Mouse (Mus musculus): Measurements from ENCODE around the gene Taf1c. TPM values are rescaled to one million over a fixed set of nuclear protein-coding genes. Genes with fewer than 3 reads are reported as not detected.

Taf1c gene
- polyA plus RNA-seq (2012; ENCODE audit: low replicate concordance) = 49.0 and 95.8 TPM in 2 replicates

GRCm38 (mm10) chr8:119604996-119605395 lies at the start of gene Taf1c:
TSS of gene Taf1c (minus strand) at chr8:119605222.

GRCm38 (mm10) chr8:119635378-119635777 lies 30.4 kb upstream of the Taf1c start, which contains the start of gene Kcng4:
TSS of gene Kcng4 (minus strand) at chr8:119635680.

GRCm38 (mm10) chr8:119612471-119612870 lies 7.4 kb upstream of the Taf1c start, which contains the start of gene Adad2:
TSS of gene Adad2 (plus strand) at chr8:119612747.

DNA sequence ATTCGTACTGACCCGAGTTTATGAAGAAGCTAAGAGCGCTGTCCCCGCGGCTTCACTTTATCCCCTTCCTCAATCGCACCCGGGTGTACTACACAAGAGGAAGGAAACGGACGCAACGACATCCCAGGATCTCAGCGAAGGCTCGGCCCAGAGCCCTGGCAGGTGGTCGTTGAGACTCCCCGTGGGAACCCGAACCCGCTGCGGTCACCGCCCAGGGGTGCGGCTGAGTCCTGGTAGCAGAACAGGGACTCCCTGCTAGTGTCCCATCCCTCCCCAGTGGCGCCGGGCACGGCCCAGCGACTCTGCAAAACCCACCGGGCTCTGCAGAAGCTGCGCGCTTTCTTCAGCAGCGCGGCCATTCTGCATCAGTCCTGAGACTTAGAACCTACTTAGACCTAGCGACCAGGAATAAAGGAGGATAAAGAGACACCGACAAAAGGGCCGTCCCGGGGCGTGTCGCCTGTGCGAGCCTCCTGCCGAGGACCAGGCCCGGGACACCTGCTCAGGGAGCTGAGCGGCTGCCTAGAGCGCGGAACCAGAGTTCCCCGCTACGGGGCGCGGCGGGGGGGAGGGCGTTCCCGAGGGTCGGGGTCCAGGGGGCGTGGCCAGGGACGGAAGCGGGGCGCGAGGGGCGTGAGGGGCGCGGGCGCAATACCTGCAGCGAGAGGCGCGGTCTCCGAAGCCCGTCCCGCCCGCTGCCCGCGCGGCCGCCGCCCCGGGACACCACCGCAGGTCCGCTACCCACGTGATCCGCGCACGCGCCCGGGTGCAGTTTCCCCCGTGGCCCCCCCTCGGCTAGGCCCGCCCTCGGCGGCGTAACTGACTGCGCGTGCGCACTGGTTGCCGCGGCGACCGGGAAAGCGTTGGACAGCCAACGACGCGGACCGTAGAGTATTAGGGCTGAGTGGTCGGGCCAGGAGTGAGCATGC lies 30.3 kb downstream of the Taf1c start, which contains the start of the genes Hsdl1 and Dnaaf1:
Hsdl1 (minus strand) TSS at position 747 of the 929 bp plus-strand sequence.
Dnaaf1 (plus strand) TSS at position 799 of the 929 bp plus-strand sequence.

DNA sequence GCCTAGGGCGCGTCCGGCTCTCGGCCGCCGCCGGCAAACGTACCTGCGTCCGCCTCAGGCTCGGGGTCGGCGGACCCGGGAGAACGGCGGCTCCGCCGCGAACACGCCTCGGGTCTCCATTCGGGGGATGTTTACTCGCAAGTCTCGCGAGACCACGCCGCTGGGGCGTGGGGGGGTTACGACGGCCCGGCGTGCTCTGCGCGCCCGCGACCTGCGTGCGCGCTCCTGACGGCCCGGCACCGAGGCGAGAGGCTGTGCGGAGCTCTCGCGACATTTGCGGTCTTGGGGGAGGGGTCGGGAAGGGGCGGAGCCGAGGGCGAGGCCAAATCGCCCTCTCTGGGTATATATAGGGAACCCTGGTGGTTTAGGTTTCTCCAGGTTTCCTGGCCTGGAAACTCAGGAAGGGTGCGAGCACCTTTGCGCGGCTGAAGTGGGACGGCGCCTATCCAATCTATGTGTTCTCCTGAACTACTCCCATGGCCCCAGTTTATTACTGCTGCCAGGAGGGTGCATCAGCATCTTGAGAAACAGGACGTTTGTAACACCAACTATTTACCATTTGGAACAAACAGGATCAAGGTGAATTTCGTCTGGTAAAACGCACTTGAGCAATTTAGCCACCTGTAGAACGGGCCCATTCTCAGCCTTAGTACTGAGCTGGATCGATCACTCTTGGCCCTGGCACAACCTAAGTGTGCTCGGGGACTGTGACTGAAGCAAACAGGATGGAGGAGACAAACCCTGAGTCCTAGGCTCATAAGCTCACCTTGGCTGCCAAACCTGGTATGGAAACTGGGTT lies 46.2 kb downstream of the Taf1c start, which contains the start of gene Mbtps1:
Mbtps1 (minus strand) TSS at position 133 of the 799 bp plus-strand sequence.

Other genes starting within 250 kb of the Taf1c start
- 22.5 and 41.2 TPM in 2 replicates for gene Mlycd, start 210.3 kb downstream of the Taf1c start, polyA plus RNA-seq (2012; ENCODE audit: low replicate concordance)
- 26.6 and 34.2 TPM in 2 replicates for gene Osgin1, start 171.1 kb downstream of the Taf1c start, polyA plus RNA-seq (2012; ENCODE audit: low replicate concordance)
- gene Necab2, start 158.5 kb downstream of the Taf1c start, polyA plus RNA-seq (2012; ENCODE audit: low replicate concordance) = not detected in 2 replicates
- 0.08 TPM in 1 of 2 replicates, not detected in the other for gene Slc38a8, start 103.5 kb downstream of the Taf1c start, polyA plus RNA-seq (2012; ENCODE audit: low replicate concordance)
- gene Mbtps1, start 46.5 kb downstream of the Taf1c start, polyA plus RNA-seq (2012; ENCODE audit: low replicate concordance) = 135 and 166 TPM in 2 replicates
- 24.9 and 51.8 TPM in 2 replicates for gene Hsdl1, start 30.0 kb downstream of the Taf1c start, polyA plus RNA-seq (2012; ENCODE audit: low replicate concordance)
- gene Dnaaf1, start 30.0 kb downstream of the Taf1c start, polyA plus RNA-seq (2012; ENCODE audit: low replicate concordance) = 0.06 TPM in 1 of 2 replicates, not detected in the other
- gene Adad2, start 7.5 kb upstream of the Taf1c start, polyA plus RNA-seq (2012; ENCODE audit: low replicate concordance) = not detected in 2 replicates
- not detected in 2 replicates for gene Kcng4, start 30.5 kb upstream of the Taf1c start, polyA plus RNA-seq (2012; ENCODE audit: low replicate concordance)
- gene Wfdc1, start 61.1 kb upstream of the Taf1c start, polyA plus RNA-seq (2012; ENCODE audit: low replicate concordance) = 0.10 TPM in 1 of 2 replicates, not detected in the other
- 0.06 and 0.07 TPM in 2 replicates for gene Atp2c2, start 94.8 kb upstream of the Taf1c start, polyA plus RNA-seq (2012; ENCODE audit: low replicate concordance)
- 3.3 and 4.3 TPM in 2 replicates for gene Tldc1, start 173.2 kb upstream of the Taf1c start, polyA plus RNA-seq (2012; ENCODE audit: low replicate concordance)
- gene Cotl1, start 235.3 kb upstream of the Taf1c start, polyA plus RNA-seq (2012; ENCODE audit: low replicate concordance) = 963 and 1,592 TPM in 2 replicates